Comparison of ENCODE assay signal across 8 mouse cellular contexts in the genomic region with DNA sequence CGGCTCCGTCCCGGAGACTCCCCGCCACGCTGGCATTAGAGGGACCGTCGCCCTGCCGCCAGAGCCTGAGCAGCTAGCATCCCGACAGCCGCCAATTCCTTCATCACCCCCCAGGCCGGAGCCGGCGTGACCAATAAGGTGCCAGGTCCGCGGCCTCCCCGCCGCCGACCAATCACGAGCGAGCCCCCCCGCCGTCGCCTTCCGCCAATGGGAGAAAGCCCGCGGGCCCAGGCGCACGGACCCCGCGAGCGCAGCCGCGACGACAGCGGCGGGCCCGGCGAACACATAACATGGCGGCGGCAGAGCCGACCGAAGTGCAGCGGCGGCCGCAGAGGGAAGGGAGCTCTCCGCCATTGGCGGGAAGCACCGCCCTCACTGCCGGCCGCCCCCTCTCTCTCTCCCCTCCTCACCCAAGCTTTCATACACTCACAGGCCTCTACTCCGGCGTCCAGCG. TPM values are rescaled to one million over a fixed set of nuclear protein-coding genes. Genes with fewer than 3 reads are reported as not detected.
DNase-seq lines count a peak whose midpoint lies in the region; ATAC-seq and TF ChIP-seq lines count a peak whose summit lies in the region.

No protein-coding gene starts in this region.

- DNase-seq in ES-CJ7 (ENCODE audit: low read depth, low spot score), result peak; percentile 82
- peak; percentile 98 for DNase-seq in cerebellum, adult 11 months
- peak; percentile 96 for DNase-seq in forebrain, embryonic 14.5 days (ENCODE audit: low spot score)
- DNase-seq in heart, postnatal 14 days, result peak; percentile 96 to 97
- peak; percentile 93 to 96 for DNase-seq in layer of hippocampus, adult 18-20 months (ENCODE audit: low spot score in 2 of 2)
- DNase-seq in lung, adult 18-20 months, result peak; percentile 95 to 97

- peak; percentile 95 for ATAC-seq in forebrain, embryonic 14.5 days
- ATAC-seq in neural tube, embryonic 14.5 days (ENCODE audit: low read depth), result peak; percentile 95

- WGBS in forebrain, embryonic 14.5 days, result under 1% methylated on average over 38 of the region's 53 CpGs
- under 1% methylated on average over 37 of the region's 53 CpGs for WGBS in neural tube, embryonic 14.5 days

- no peaks in the 10 kb centered on the region for H3K36me3 ChIP-seq in forebrain, embryonic 14.5 days (ENCODE audit: control insufficient read depth, insufficient read depth, low read length)
- H3K36me3 ChIP-seq in neural tube, embryonic 14.5 days (ENCODE audit: control insufficient read depth, insufficient read depth, low read length), result no peaks in the 10 kb centered on the region
- H3K36me3 ChIP-seq in testis, adult 2 months (ENCODE audit: control insufficient read depth, insufficient read depth, low read length), result no peaks in the 10 kb centered on the region

- H3K9me3 ChIP-seq in forebrain, embryonic 14.5 days (replicated peaks; ENCODE audit: control insufficient read depth, low read length), result no peaks in the 10 kb centered on the region
- H3K9me3 ChIP-seq in neural tube, embryonic 14.5 days (ENCODE audit: control insufficient read depth, low read length), result no peaks in the 10 kb centered on the region

- peak overlapping the region; percentile 68 for H3K4me3 ChIP-seq in forebrain, embryonic 14.5 days (ENCODE audit: low read depth, low read length)
- peak overlapping the region; percentile 55 for H3K4me3 ChIP-seq in neural tube, embryonic 14.5 days (ENCODE audit: low read depth, low read length)
- peak overlapping the region; percentile 95 for H3K4me3 ChIP-seq in testis, adult 2 months (ENCODE audit: control insufficient read depth, low read depth, low read length)

- intact Hi-C loops in heart, postnatal 14 days (cut with DNase I), result loop anchor here (2.0 to 10.0 kb wide), 2 partner anchors 254 to 390 kb away; a partner anchor contains a TSS

- peak overlapping the region; percentile 100 for H3K27ac ChIP-seq in forebrain, embryonic 14.5 days (ENCODE audit: low read depth, low read length)
- H3K27ac ChIP-seq in neural tube, embryonic 14.5 days (ENCODE audit: low read depth, low read length), result peak overlapping the region; percentile 99
- H3K27ac ChIP-seq in testis, adult 2 months (ENCODE audit: control insufficient read depth, insufficient read depth, low read depth, low read length), result peak overlapping the region; percentile 98

- peak overlapping the region; percentile 80 for H3K4me2 ChIP-seq in forebrain, embryonic 14.5 days (ENCODE audit: low read length)
- peak overlapping the region; percentile 77 for H3K4me2 ChIP-seq in neural tube, embryonic 14.5 days (ENCODE audit: low read depth, low read length)

- H3K4me1 ChIP-seq in forebrain, embryonic 14.5 days (ENCODE audit: control insufficient read depth, insufficient read depth, low read length), result peaks cover 8% of the 10 kb centered on the region
- H3K4me1 ChIP-seq in neural tube, embryonic 14.5 days (ENCODE audit: control insufficient read depth, insufficient read depth, low read length), result peaks cover 9% of the 10 kb centered on the region
- H3K4me1 ChIP-seq in testis, adult 2 months (ENCODE audit: control insufficient read depth, insufficient read depth, low read length), result peaks cover 9% of the 10 kb centered on the region

- H3K27me3 ChIP-seq in forebrain, embryonic 14.5 days (replicated peaks; ENCODE audit: control insufficient read depth, insufficient read depth, low read length), result no peaks in the 10 kb centered on the region
- no peaks in the 10 kb centered on the region for H3K27me3 ChIP-seq in neural tube, embryonic 14.5 days (ENCODE audit: control insufficient read depth, insufficient read depth, low read length)
- H3K27me3 ChIP-seq in testis, adult 2 months (ENCODE audit: control insufficient read depth, insufficient read depth, low read length), result no peaks in the 10 kb centered on the region

- no peak for TF ChIP-seq CTCF in testis, adult 2 months (IDR thresholded peaks at IDR 0.05; ENCODE audit: control insufficient read depth, insufficient read depth, insufficient replicate concordance, low read depth, low read length)

- H3K9ac ChIP-seq in forebrain, embryonic 14.5 days (ENCODE audit: low read length), result peak overlapping the region; percentile 98
- peak overlapping the region; percentile 91 for H3K9ac ChIP-seq in neural tube, embryonic 14.5 days (replicated peaks; ENCODE audit: low read depth, low read length)

- TF ChIP-seq POLR2A in testis, adult 2 months (IDR thresholded peaks at IDR 0.05; ENCODE audit: control insufficient read depth, low read depth, low read length), result peak; percentile 91

RNA-seq across cellular contexts. Expression of a gene that starts 6.2 kb away (rescaled TPM):
- polyA plus RNA-seq in forebrain, embryonic 14.5 days (2014; fragmentation: Nextera tagmentation; extraction: Ambion mirVana), result 120 and 123 TPM in 2 replicates
- 10 to 100 TPM; 66.3 to 67.9 TPM for total RNA-seq in heart, postnatal 14 days (2021)
- 10 to 100 TPM; 44.8 to 46.5 TPM for total RNA-seq in layer of hippocampus, adult 18-20 months (2021)
- 99.3 and 106 TPM in 2 replicates for polyA plus RNA-seq in neural tube, embryonic 14.5 days (2014; fragmentation: Nextera tagmentation; extraction: Ambion mirVana)
- polyA plus RNA-seq in testis, adult 2 months (2012; rRNA removed), result 60.9 and 70.3 TPM in 2 replicates

RNA-seq across cellular contexts. Expression of a gene that starts 29.5 kb away (rescaled TPM):
- 8.1 and 9.0 TPM in 2 replicates for polyA plus RNA-seq in forebrain, embryonic 14.5 days (2014; fragmentation: Nextera tagmentation; extraction: Ambion mirVana)
- total RNA-seq in heart, postnatal 14 days (2021), result under 1 TPM; 0.12 to 0.22 TPM
- total RNA-seq in layer of hippocampus, adult 18-20 months (2021), result 10 to 100 TPM; 32.7 to 33.3 TPM
- polyA plus RNA-seq in neural tube, embryonic 14.5 days (2014; fragmentation: Nextera tagmentation; extraction: Ambion mirVana), result 18.8 and 24.0 TPM in 2 replicates
- 3.3 and 4.0 TPM in 2 replicates for polyA plus RNA-seq in testis, adult 2 months (2012; rRNA removed)

Comparison
In these comparisons a context has a peak if more than half of its experiments do, and no peak if none do; other contexts are left out.
1. Peak in every context shown above with its lines: DNase-seq, ATAC-seq, H3K4me3 ChIP-seq and H3K27ac ChIP-seq.